Mouse (Mus musculus) kidney, embryonic 16.5 days (tissue): ENCODE results near the gene Dscaml1. TPM values are rescaled to one million over a fixed set of nuclear protein-coding genes. Genes with fewer than 3 reads are reported as not detected.

Experiments used
- ATAC-seq: fragments of 200-750 bp; cut with Nextera tagmentation; 2 replicates; pipeline ENCODE4 v1.8.0; 2017; ENCODE audit warnings: moderate TSS enrichment; ENCODE audit not compliant: low FRiP score, low TSS enrichment
- H3K27ac ChIP-seq: fragments of 300-500 bp; sonication (generic); 2 replicates; pipeline ENCODE4 v1.5.1; 2014; ENCODE audit warnings: low read length
- H3K27me3 ChIP-seq: fragments of 300-500 bp; sonication (generic); 2 replicates; pipeline ENCODE4 v1.6.1; 2014; ENCODE audit warnings: low read length, control low read depth, mixed read lengths; ENCODE audit not compliant: insufficient read depth
- H3K36me3 ChIP-seq: fragments of 300-500 bp; sonication (generic); 2 replicates; pipeline ENCODE4 v1.6.1; 2014; ENCODE audit warnings: low read length, control low read depth, mixed read lengths; ENCODE audit not compliant: insufficient read depth
- H3K4me1 ChIP-seq: fragments of 300-500 bp; sonication (generic); 2 replicates; pipeline ENCODE4 v1.6.1; 2014; ENCODE audit warnings: low read length, control low read depth, mixed read lengths; ENCODE audit not compliant: insufficient read depth
- H3K4me2 ChIP-seq: fragments of 300-500 bp; sonication (generic); replicated peaks from 2 replicates; pipeline ENCODE4 v1.6.1; 2014; ENCODE audit warnings: low read depth, low read length
- H3K4me3 ChIP-seq: fragments of 300-500 bp; sonication (generic); 2 replicates; pipeline ENCODE4 v1.5.1; 2014; ENCODE audit warnings: mild to moderate bottlenecking, low read length
- H3K9ac ChIP-seq: fragments of 300-500 bp; sonication (generic); replicated peaks from 2 replicates; pipeline ENCODE4 v1.6.1; 2014; ENCODE audit warnings: low read length
- H3K9me3 ChIP-seq: fragments of 300-500 bp; sonication (generic); 2 replicates; pipeline ENCODE4 v1.6.1; 2016; ENCODE audit warnings: low read length, control low read depth
- WGBS: fragments of 180-500 bp; shearing (Covaris S2); extraction: QIAGEN DNeasy Blood & Tissue Kit; methylation state at CpG from one replicate; pipeline ENCODE4 v1.1.7; 2014; 5-methylcytosine and 5-hydroxymethylcytosine counted together
- polyA plus RNA-seq: library from polyadenylated mRNA; unstranded; fragments of >200 nt; fragmentation: Nextera tagmentation; extraction: Ambion mirVana; gene quantifications from 2 replicates; pipeline ENCODE4 v1.2.1, GENCODE M21; 2015

Dscaml1 gene
- polyA plus RNA-seq, 1 experiment from 2014 or later = 0.37 TPM

- Histone ChIP-seq H3K9ac (0 out of 2 replicates have a peak overlapping the region, but pooled peaks have one; percentile 26), H3K4me3 (no peak overlapping the region), H3K27ac (peak overlapping the region; percentile 75), H3K36me3 (no peaks in the 10 kb centered on the region), H3K9me3 (no peaks in the 10 kb centered on the region), H3K27me3 (no peaks in the 10 kb centered on the region), H3K4me2 (no peak overlapping the region), H3K4me1 (peaks cover 33% of the 10 kb centered on the region)
- WGBS = 33% methylated on average over 9 of the region's 9 CpGs
- ATAC-seq = peak; percentile 73
Observed at GRCm38 (mm10) chr9:45572787-45573492, 146.5 kb downstream of the Dscaml1 start.

GRCm38 (mm10) chr9:45573493-45573815, 147.0 kb downstream of the Dscaml1 start:
- no peaks in the 10 kb centered on the region for H3K36me3 ChIP-seq
- no peak overlapping the region for H3K9ac ChIP-seq
- H3K27me3 ChIP-seq = no peaks in the 10 kb centered on the region
- H3K4me2 ChIP-seq = no peak overlapping the region
- H3K4me3 ChIP-seq = no peak overlapping the region
- H3K4me1 ChIP-seq = peaks cover 33% of the 10 kb centered on the region
- no peaks in the 10 kb centered on the region for H3K9me3 ChIP-seq
- ATAC-seq = no peak
- H3K27ac ChIP-seq = peak overlapping the region; percentile 75

- 67% methylated on average over 8 of the region's 8 CpGs for WGBS
- Histone ChIP-seq H3K36me3 (no peaks in the 10 kb centered on the region), H3K4me1 (peaks cover 33% of the 10 kb centered on the region), H3K9ac (no peak overlapping the region), H3K4me3 (no peak overlapping the region), H3K27ac (no peak overlapping the region), H3K9me3 (no peaks in the 10 kb centered on the region), H3K4me2 (no peak overlapping the region), H3K27me3 (no peaks in the 10 kb centered on the region)
- no peak for ATAC-seq
Observed at GRCm38 (mm10) chr9:45574021-45574420, 147.6 kb downstream of the Dscaml1 start.

GRCm38 (mm10) chr9:45580069-45580795, 153.8 kb downstream of the Dscaml1 start:
- Histone ChIP-seq H3K27me3 (no peaks in the 10 kb centered on the region), H3K36me3 (no peaks in the 10 kb centered on the region), H3K27ac (no peak overlapping the region), H3K9me3 (no peaks in the 10 kb centered on the region), H3K9ac (no peak overlapping the region), H3K4me2 (no peak overlapping the region), H3K4me1 (no peaks in the 10 kb centered on the region), H3K4me3 (no peak overlapping the region)
- no peak for ATAC-seq
- WGBS = 81% methylated on average over 16 of the region's 16 CpGs

GRCm38 (mm10) chr9:45586475-45586874, 160.0 kb downstream of the Dscaml1 start:
- Histone ChIP-seq H3K9me3 (no peaks in the 10 kb centered on the region), H3K27ac (no peak overlapping the region), H3K4me3 (no peak overlapping the region), H3K36me3 (no peaks in the 10 kb centered on the region), H3K27me3 (no peaks in the 10 kb centered on the region), H3K4me1 (no peaks in the 10 kb centered on the region), H3K9ac (no peak overlapping the region), H3K4me2 (no peak overlapping the region)
- ATAC-seq = no peak
- WGBS = 53% methylated on average over 9 of the region's 9 CpGs

- Histone ChIP-seq H3K9me3 (no peaks in the 10 kb centered on the region), H3K4me3 (no peak overlapping the region), H3K27me3 (no peaks in the 10 kb centered on the region), H3K36me3 (no peaks in the 10 kb centered on the region), H3K4me2 (no peak overlapping the region), H3K9ac (no peak overlapping the region), H3K4me1 (no peaks in the 10 kb centered on the region), H3K27ac (no peak overlapping the region)
- WGBS = 87% methylated on average over 7 of the region's 7 CpGs
- ATAC-seq = no peak
Observed at GRCm38 (mm10) chr9:45587704-45588103, 161.3 kb downstream of the Dscaml1 start.

GRCm38 (mm10) chr9:45589867-45590266, 163.4 kb downstream of the Dscaml1 start:
- H3K36me3 ChIP-seq = no peaks in the 10 kb centered on the region
- H3K4me3 ChIP-seq = no peak overlapping the region
- H3K4me1 ChIP-seq = no peaks in the 10 kb centered on the region
- 71% methylated on average over 3 of the region's 3 CpGs for WGBS
- no peak for ATAC-seq
- no peak overlapping the region for H3K27ac ChIP-seq
- H3K4me2 ChIP-seq = no peak overlapping the region
- no peaks in the 10 kb centered on the region for H3K9me3 ChIP-seq
- H3K27me3 ChIP-seq = no peaks in the 10 kb centered on the region
- no peak overlapping the region for H3K9ac ChIP-seq

- H3K9me3 ChIP-seq = no peaks in the 10 kb centered on the region
- 56% methylated on average over 2 of the region's 2 CpGs for WGBS
- no peak overlapping the region for H3K9ac ChIP-seq
- no peaks in the 10 kb centered on the region for H3K4me1 ChIP-seq
- no peaks in the 10 kb centered on the region for H3K36me3 ChIP-seq
- H3K27ac ChIP-seq = no peak overlapping the region
- ATAC-seq = no peak
- H3K27me3 ChIP-seq = no peaks in the 10 kb centered on the region
- no peak overlapping the region for H3K4me3 ChIP-seq
- no peak overlapping the region for H3K4me2 ChIP-seq
Observed at GRCm38 (mm10) chr9:45591061-45591460, 164.6 kb downstream of the Dscaml1 start.

GRCm38 (mm10) chr9:45592374-45592773, 165.9 kb downstream of the Dscaml1 start:
- no peaks in the 10 kb centered on the region for H3K4me1 ChIP-seq
- 70% methylated on average over 9 of the region's 9 CpGs for WGBS
- no peak overlapping the region for H3K27ac ChIP-seq
- no peak overlapping the region for H3K9ac ChIP-seq
- H3K36me3 ChIP-seq = no peaks in the 10 kb centered on the region
- H3K4me2 ChIP-seq = no peak overlapping the region
- H3K4me3 ChIP-seq = no peak overlapping the region
- H3K9me3 ChIP-seq = no peaks in the 10 kb centered on the region
- no peak for ATAC-seq
- no peaks in the 10 kb centered on the region for H3K27me3 ChIP-seq

- H3K27ac ChIP-seq = no peak overlapping the region
- no peaks in the 10 kb centered on the region for H3K4me1 ChIP-seq
- no peak overlapping the region for H3K4me3 ChIP-seq
- no peaks in the 10 kb centered on the region for H3K36me3 ChIP-seq
- no peaks in the 10 kb centered on the region for H3K27me3 ChIP-seq
- H3K4me2 ChIP-seq = no peak overlapping the region
- 73% methylated on average over 5 of the region's 5 CpGs for WGBS
- no peak for ATAC-seq
- no peaks in the 10 kb centered on the region for H3K9me3 ChIP-seq
- no peak overlapping the region for H3K9ac ChIP-seq
Observed at GRCm38 (mm10) chr9:45598117-45598516, 171.7 kb downstream of the Dscaml1 start.
